Mouse (Mus musculus) heart, adult 2 months (tissue): ENCODE results near the gene Usp40. TPM values are rescaled to one million over a fixed set of nuclear protein-coding genes. Genes with fewer than 3 reads are reported as not detected.
A peak's percentile ranks its signal among the peaks of the same experiment; 100 is the strongest.

Experiments
- DNase-seq, 2 experiments: peaks; one replicate each; pipeline ENCODE4 v3.0.0; 2021
- H3K27ac ChIP-seq: fragments of 200-600 bp; 2 replicates; pipeline ENCODE4 v1.8.1; 2022
- H3K27me3 ChIP-seq: fragments of 200-500 bp; 2 replicates; pipeline ENCODE4 v1.6.1; 2012; ENCODE audit warnings: mild to moderate bottlenecking, low read length, inconsistent platforms, mixed read lengths; ENCODE audit not compliant: control insufficient read depth, insufficient read depth
- H3K36me3 ChIP-seq: fragments of 200-500 bp; 2 replicates; pipeline ENCODE4 v1.6.1; 2012; ENCODE audit warnings: low read length, inconsistent platforms; ENCODE audit not compliant: control insufficient read depth, insufficient read depth
- H3K4me1 ChIP-seq: fragments of 200-500 bp; 2 replicates; pipeline ENCODE4 v1.6.1; 2011; ENCODE audit warnings: low read length; ENCODE audit not compliant: control insufficient read depth, insufficient read depth
- H3K4me3 ChIP-seq: fragments of 200-600 bp; 2 replicates; pipeline ENCODE4 v1.8.1; 2022
- H3K79me2 ChIP-seq: fragments of 200-500 bp; replicated peaks from 2 replicates; pipeline ENCODE4 v1.6.1; 2012; ENCODE audit warnings: mild to moderate bottlenecking, inconsistent platforms, low read length, moderate library complexity, mixed read lengths; ENCODE audit not compliant: control insufficient read depth, insufficient read depth
- H3K9ac ChIP-seq: fragments of 200-500 bp; 2 replicates; pipeline ENCODE4 v1.6.1; 2012; ENCODE audit warnings: low read depth, mild to moderate bottlenecking, control low read depth, inconsistent platforms, low read length, mixed read lengths
- CTCF ChIP-seq: fragments of 200-600 bp; IDR thresholded peaks from 2 replicates; pipeline ENCODE4 v1.8.1; 2022; ENCODE audit warnings: antibody characterized with exemption, mild to moderate bottlenecking, moderate library complexity
- EP300 ChIP-seq: fragments of 200-500 bp; IDR thresholded peaks from 2 replicates; pipeline ENCODE4 v1.6.1; 2011; ENCODE audit warnings: low read depth, low read length, control low read depth; ENCODE audit not compliant: insufficient read depth
- POLR2A ChIP-seq: fragments of 200-500 bp; IDR thresholded peaks from 2 replicates; pipeline ENCODE4 v1.6.1; 2011; ENCODE audit warnings: mild to moderate bottlenecking, low read depth, low read length, control low read depth; ENCODE audit not compliant: insufficient read depth
- WGBS: fragments of 180-500 bp; shearing (Covaris S2); methylation state at CpG from one replicate; pipeline ENCODE4 v1.1.7; 2018; 5-methylcytosine and 5-hydroxymethylcytosine counted together
- intact Hi-C: fragments of 180-260 bp; cut with DNase I; formaldehyde crosslinking; loops from one replicate; pipeline ENCODE4 v1.15.1; 2025
- polyA plus RNA-seq: library from polyadenylated mRNA; depleted of rRNA; stranded (reverse); fragments of >200 nt; gene quantifications from 2 replicates; pipeline ENCODE4 v1.2.3, GENCODE M21; 2012
- total RNA-seq, 2 experiments: library from RNA; stranded (reverse); gene quantifications; 2 replicates each; pipeline ENCODE4 v1.2.3; 2021

Gene Usp40
- total and polyA plus RNA-seq, 3 experiments, result 9.3 to 15.6 (median 15.2) TPM

GRCm38 (mm10) chr1:88015371-88015770 is 7.0 kb upstream of the Usp40 start:
- intact Hi-C loops, result no loop called here
- no peak for DNase-seq
- TF ChIP-seq CTCF (no peak), POLR2A (no peak), EP300 (no peak)
- H3K27me3 ChIP-seq, result no peaks in the 10 kb centered on the region
- no peaks in the 10 kb centered on the region for H3K4me1 ChIP-seq
- H3K9ac ChIP-seq, result no peak overlapping the region
- no peak overlapping the region for H3K27ac ChIP-seq
- no peaks in the 10 kb centered on the region for H3K79me2 ChIP-seq
- H3K4me3 ChIP-seq, result no peak overlapping the region
- no peaks in the 10 kb centered on the region for H3K36me3 ChIP-seq
- 85% methylated on average over 6 of the region's 6 CpGs for WGBS

- no peaks in the 10 kb centered on the region for H3K27me3 ChIP-seq
- TF ChIP-seq EP300 (no peak), CTCF (no peak), POLR2A (no peak)
- intact Hi-C loops, result no loop called here
- WGBS, result 94% methylated on average over 4 of the region's 4 CpGs
- H3K4me1 ChIP-seq, result no peaks in the 10 kb centered on the region
- no peak overlapping the region for H3K9ac ChIP-seq
- no peak overlapping the region for H3K27ac ChIP-seq
- H3K36me3 ChIP-seq, result no peaks in the 10 kb centered on the region
- H3K79me2 ChIP-seq, result no peaks in the 10 kb centered on the region
- H3K4me3 ChIP-seq, result no peak overlapping the region
- no peak for DNase-seq
Measured at GRCm38 (mm10) chr1:88014671-88015070, 6.3 kb upstream of the Usp40 start.

- intact Hi-C loops, result no loop called here
- Histone ChIP-seq H3K27ac (no peak overlapping the region), H3K4me1 (no peaks in the 10 kb centered on the region), H3K36me3 (no peaks in the 10 kb centered on the region), H3K4me3 (no peak overlapping the region), H3K27me3 (no peaks in the 10 kb centered on the region), H3K9ac (no peak overlapping the region), H3K79me2 (no peaks in the 10 kb centered on the region)
- no peak for DNase-seq
- WGBS, result 80% methylated on average over 4 of the region's 4 CpGs
- TF ChIP-seq POLR2A, result no peak
- no peak for TF ChIP-seq CTCF
- TF ChIP-seq EP300, result no peak
Measured at GRCm38 (mm10) chr1:88014194-88014593, 5.8 kb upstream of the Usp40 start.

- Histone ChIP-seq H3K79me2 (no peaks in the 10 kb centered on the region), H3K27ac (no peak overlapping the region), H3K4me1 (no peaks in the 10 kb centered on the region), H3K27me3 (no peaks in the 10 kb centered on the region), H3K36me3 (no peaks in the 10 kb centered on the region), H3K4me3 (no peak overlapping the region), H3K9ac (no peak overlapping the region)
- TF ChIP-seq EP300, result no peak
- no peak for TF ChIP-seq CTCF
- TF ChIP-seq POLR2A, result no peak
- WGBS, result 61% methylated on average over 3 of the region's 3 CpGs
- intact Hi-C loops, result no loop called here
- DNase-seq, result no peak
Measured at GRCm38 (mm10) chr1:88013726-88014125, 5.4 kb upstream of the Usp40 start.

GRCm38 (mm10) chr1:88009521-88009920 is 1.2 kb upstream of the Usp40 start:
- whole genome bisulfite sequencing, result 69% methylated on average over 3 of the region's 3 CpGs
- TF ChIP-seq CTCF (no peak), EP300 (no peak), POLR2A (no peak)

GRCm38 (mm10) chr1:88008735-88009134 is 384 bp upstream of the Usp40 start:
- no peak for TF ChIP-seq POLR2A
- no peak for TF ChIP-seq CTCF
- no peak for TF ChIP-seq EP300
- Histone ChIP-seq H3K36me3 (peaks cover 9% of the 10 kb centered on the region), H3K79me2 (no peaks in the 10 kb centered on the region), H3K27me3 (no peaks in the 10 kb centered on the region), H3K4me1 (peaks cover 2% of the 10 kb centered on the region; the same call in 1 of the 2 replicates), H3K27ac (peak overlapping the region; percentile 89), H3K9ac (no peak overlapping the region), H3K4me3 (peak overlapping the region; percentile 66)
- no peak for DNase-seq
- intact Hi-C loops, result loop anchor here (10.0 kb wide), 1 partner anchor 276 kb away; no protein-coding TSS in a partner anchor
- WGBS, result 39% methylated on average over 4 of the region's 4 CpGs

More at GRCm38 (mm10) chr1:88009521-88009920, 1.2 kb upstream of the Usp40 start:
- H3K27ac ChIP-seq, result no peak overlapping the region
- no peaks in the 10 kb centered on the region for H3K27me3 ChIP-seq
- no peaks in the 10 kb centered on the region for H3K79me2 ChIP-seq
- H3K4me1 ChIP-seq, result peaks cover 2% of the 10 kb centered on the region; the same call in 1 of the 2 replicates
- peaks cover 9% of the 10 kb centered on the region for H3K36me3 ChIP-seq
- intact Hi-C loops, result loop anchor here (10.0 kb wide), 1 partner anchor 275 kb away; no protein-coding TSS in a partner anchor
- no peak for DNase-seq
- H3K9ac ChIP-seq, result no peak overlapping the region
- H3K4me3 ChIP-seq, result no peak overlapping the region
